Mouse (Mus musculus) spleen, postnatal 4 days (tissue): ENCODE measurements around the gene Grb2.

ENCODE experiments used
- DNase-seq, 2 experiments: peaks; one replicate each; pipeline ENCODE4 v3.0.0; 2022; ENCODE audit warnings: low spot score in 2 of 2

The Grb2 gene

GRCm38 (mm10) chr11:115689137-115689915 is 19.1 kb downstream of the Grb2 start:
- DNase-seq, result no peak

- no peak for DNase-seq
Observed at GRCm38 (mm10) chr11:115686369-115686768, 22.0 kb downstream of the Grb2 start.

DNA sequence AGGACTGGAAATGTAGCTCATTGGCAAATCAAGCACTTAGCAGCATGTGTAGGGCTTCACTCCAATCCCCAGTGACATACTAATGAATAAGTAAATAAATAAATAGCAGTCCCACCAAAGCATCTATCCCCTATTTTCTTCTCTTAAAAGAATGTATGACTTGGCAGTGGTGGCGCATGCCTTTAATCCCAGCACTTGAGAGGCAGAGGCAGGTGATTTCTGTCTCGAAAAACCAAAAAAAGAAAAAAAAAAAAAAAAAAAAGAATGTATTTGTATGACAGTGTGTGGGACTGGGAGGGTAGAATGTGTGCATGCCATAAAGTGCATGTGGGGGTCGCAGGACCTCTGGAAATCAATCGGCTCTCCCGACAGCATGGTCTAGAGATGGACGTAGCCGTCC is 22.4 kb downstream of the Grb2 start:
- no peak for DNase-seq

DNA sequence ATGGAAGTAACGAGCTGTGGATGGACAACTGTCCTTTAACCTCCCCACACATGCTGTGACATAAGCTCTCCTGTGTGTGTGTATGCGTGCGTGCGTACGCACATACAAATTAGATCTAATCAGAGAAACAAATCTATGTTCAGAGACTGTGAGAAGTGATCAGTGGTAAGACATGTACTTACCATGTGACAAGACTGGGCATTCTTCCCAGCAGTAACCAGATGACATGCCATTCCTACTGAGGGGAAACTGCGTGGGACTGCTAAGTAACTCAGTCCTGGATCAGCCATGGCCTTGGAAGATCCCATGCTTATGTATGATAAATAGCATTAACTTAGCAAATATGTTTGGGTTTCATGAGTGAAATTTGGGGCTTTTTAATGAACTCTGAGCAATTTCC is 23.5 kb downstream of the Grb2 start:
- no peak for DNase-seq

- no peak for DNase-seq
Observed at GRCm38 (mm10) chr11:115683326-115683725, 25.1 kb downstream of the Grb2 start.

DNA sequence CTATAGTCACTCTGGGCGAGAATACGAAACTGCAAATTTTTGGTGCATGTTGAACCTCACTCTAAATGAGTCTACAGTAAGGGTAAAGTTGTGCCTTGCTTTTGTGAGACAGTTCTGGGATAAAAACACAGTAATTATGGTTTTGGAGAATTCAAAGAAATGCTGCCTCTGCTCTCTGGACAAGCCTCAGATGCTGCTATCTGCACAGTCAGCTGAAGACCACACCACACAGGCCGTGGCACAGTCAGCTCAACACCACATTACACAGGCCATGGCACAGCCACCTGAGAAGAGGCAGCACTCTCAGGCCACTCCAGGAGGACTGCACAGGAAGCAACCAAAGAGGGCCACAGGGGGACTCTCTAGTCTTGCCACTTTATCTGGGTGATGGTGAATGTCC is 26.0 kb downstream of the Grb2 start:
- no peak for DNase-seq

- DNase-seq, result no peak
Observed at GRCm38 (mm10) chr11:115679554-115680238, 28.7 kb downstream of the Grb2 start.

GRCm38 (mm10) chr11:115678861-115679260 is 29.5 kb downstream of the Grb2 start:
- DNase-seq, result no peak

DNA sequence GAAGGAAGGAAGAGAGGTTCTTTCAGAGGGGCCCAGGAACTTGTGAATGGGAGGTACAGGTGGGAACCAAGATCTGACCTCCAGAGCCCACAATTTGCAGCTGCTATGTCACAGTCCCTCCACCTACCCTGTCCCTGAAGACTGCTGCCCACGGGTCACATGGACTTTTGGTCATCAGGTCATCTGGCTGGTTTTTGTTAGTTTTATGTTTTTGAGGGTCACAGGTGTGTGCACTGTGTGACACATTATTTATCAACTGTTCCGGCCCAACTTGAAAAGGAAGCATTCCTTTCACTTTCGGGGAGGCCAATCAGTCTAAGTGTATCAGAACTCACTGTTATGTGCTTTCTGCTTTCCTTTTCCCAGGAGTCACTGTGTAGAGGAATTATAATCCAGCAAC is 30.9 kb downstream of the Grb2 start:
- no peak for DNase-seq

GRCm38 (mm10) chr11:115676738-115677137 is 31.7 kb downstream of the Grb2 start:
- DNase-seq, result no peak

DNA sequence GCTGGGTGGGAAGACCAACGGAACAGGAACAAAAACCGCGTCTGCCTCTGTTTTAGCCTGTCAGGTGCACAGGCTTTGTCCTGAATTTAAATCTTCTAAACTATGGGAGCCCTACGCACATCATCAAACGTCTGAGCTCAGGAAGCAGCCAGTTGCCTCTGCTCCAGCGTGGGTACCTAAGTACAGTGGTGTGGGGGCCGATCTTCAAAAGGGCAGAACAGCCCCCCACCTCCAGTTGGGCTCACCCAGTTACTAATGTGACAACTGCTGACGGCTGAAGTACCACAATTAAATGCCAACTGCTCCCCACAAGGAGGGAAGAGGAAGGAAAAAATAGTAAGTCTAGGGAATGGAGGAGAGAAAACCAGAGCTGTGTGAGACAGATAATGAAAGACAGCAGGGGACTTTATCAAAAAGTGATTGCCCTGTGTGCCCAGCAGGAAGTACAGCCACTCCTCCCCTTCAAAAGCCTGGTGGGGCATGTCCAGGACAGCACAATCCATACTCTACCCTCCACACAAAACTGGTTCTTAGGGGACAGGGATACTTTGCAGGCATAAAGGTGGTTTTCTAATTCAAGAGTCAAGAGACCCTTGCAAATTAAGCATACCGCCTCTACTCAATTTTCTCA is 34.0 kb downstream of the Grb2 start:
- DNase-seq, result no peak

DNA sequence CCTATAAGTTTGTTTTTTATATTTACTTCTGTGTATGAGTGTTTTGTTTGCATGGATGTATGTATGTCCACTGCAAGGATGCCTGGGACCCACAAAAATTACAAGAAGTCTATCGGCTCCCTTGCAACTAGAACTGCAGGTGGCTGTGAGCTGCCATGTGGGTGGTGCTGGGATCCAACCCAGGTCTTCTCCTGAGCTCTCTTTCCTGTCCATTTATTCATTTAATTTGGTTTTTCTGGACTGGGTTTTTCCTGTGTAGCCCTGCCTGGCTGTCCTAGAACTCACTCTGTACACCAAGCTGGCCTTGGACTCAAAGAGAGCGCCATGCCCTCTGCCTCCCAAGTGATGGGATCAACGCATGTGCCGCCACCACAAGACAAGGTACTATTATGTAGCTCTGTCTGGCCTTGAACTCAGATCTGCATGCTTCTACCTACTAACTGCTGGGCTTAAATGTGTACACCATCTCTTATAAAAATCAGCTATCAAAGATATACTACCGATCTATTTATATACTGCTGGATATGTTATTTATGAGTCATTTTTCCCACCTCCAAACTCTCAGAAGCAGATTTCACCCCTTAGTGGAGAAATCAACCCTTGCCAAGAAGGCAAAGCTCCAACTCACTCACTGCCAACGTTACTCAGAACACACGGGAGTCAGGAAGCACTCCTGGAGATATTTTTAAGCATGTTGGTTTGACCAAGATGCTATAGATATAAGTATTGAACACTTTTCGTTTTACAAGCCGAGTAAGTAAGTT is 34.7 kb downstream of the Grb2 start:
- DNase-seq, result no peak

- DNase-seq, result no peak
Observed at GRCm38 (mm10) chr11:115672226-115672987, 36.0 kb downstream of the Grb2 start.

GRCm38 (mm10) chr11:115670451-115671050 is 37.8 kb downstream of the Grb2 start:
- DNase-seq, result no peak

- DNase-seq, result no peak
Observed at GRCm38 (mm10) chr11:115663676-115664335, 44.6 kb downstream of the Grb2 start.

DNA sequence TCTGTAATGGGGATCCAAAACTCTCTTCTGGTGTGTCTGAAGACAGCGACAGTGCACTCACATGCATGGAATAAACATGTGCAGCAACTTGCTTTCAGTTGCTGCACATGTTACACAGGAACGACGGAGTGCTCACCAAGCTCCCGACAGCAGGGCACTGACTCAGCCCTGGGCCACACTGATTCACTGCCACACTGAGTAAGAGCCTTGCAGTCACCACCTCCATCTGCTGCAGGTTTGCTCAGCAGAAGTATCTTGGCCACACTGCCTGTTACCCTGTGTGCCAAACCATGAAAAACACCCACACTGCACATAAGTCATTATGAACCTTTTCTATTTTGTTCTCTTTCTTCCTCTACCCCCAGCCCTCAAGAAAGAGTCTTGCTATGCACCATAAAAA is 48.0 kb downstream of the Grb2 start:
- no peak for DNase-seq

GRCm38 (mm10) chr11:115658521-115658920 is 49.9 kb downstream of the Grb2 start:
- no peak for DNase-seq

- no peak for DNase-seq
Observed at GRCm38 (mm10) chr11:115654128-115654527, 54.3 kb downstream of the Grb2 start.

DNA sequence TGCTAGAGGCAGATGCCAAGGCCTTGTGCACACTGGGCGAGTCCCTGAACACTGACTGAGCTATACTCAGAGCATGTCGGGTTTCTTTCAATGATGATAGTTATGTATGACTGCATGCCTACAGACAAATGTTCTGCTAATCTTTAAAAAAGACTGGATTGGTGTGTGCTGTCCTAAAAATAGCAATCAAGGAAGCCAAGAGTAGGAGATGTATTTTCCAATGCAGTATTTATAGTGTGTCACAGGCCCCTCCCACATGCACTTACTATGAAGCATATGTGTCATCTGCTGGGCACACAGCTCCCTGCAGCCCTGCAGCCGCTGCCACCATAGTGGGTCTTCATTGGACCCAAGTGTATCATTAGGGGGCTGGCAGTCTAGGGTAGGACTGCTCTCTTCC is 55.2 kb downstream of the Grb2 start:
- no peak for DNase-seq

GRCm38 (mm10) chr11:115651680-115652079 is 56.7 kb downstream of the Grb2 start:
- DNase-seq, result no peak
